Mouse (Mus musculus) CH12.LX (cell line): ENCODE measurements at regions not wholly inside any gene's neighbourhood (a gene's known extent, or its start where the extent isn't known, plus 50 kb on each side); places are given as distances from the start of the nearest gene placed in this dataset.

Experiments
- DNase-seq: peaks from one replicate; pipeline ENCODE4 v3.0.0-alpha.2; 2013; ENCODE audit errors: extremely low read depth
- H3K27ac ChIP-seq: 2 replicates; pipeline ENCODE4 v1.5.1; 2012; ENCODE audit warnings: low read depth, mild to moderate bottlenecking, control low read depth, moderate library complexity; ENCODE audit not compliant: insufficient read depth
- H3K27me3 ChIP-seq: replicated peaks from 2 replicates; pipeline ENCODE3; 2012; ENCODE audit warnings: inconsistent platforms
- H3K36me3 ChIP-seq, 2 experiments: replicated peaks in 1 of 2; 2 replicates each; pipeline versions ENCODE3 to v1.6.1; 2012; ENCODE audit warnings: inconsistent platforms in 1 of 2, low read length in 1 of 2, mild to moderate bottlenecking in 1 of 2, mixed read lengths in 1 of 2, moderate library complexity in 1 of 2; ENCODE audit not compliant: control insufficient read depth in 1 of 2, insufficient read depth in 1 of 2
- H3K4me1 ChIP-seq, 2 experiments: 2 replicates each; pipeline ENCODE4 v1.6.1; 2012; ENCODE audit warnings: inconsistent platforms in 1 of 2, moderate library complexity in 1 of 2; ENCODE audit not compliant: insufficient read depth in 2 of 2, control insufficient read depth in 1 of 2
- H3K4me2 ChIP-seq: 2 replicates; pipeline ENCODE4 v1.6.1; 2012; ENCODE audit warnings: low read depth, mild to moderate bottlenecking, control low read depth; ENCODE audit not compliant: poor library complexity, insufficient read depth, severe bottlenecking
- H3K4me3 ChIP-seq, 3 experiments: fragments of 150-350 bp in 1 of 3; sonication (generic) in 1 of 3; replicated peaks in 1 of 3; 2 replicates each; pipeline versions ENCODE3 to v1.5.1; 2011 to 2012; ENCODE audit warnings: low read depth in 2 of 3, low read length in 2 of 3, mild to moderate bottlenecking in 2 of 3, moderate library complexity in 2 of 3, control low read depth in 1 of 3, improper control_type of control experiment in 1 of 3, inconsistent platforms in 1 of 3, mixed read lengths in 1 of 3; ENCODE audit not compliant: poor library complexity in 1 of 3
- H3K79me2 ChIP-seq: replicated peaks from 2 replicates; pipeline ENCODE4 v1.6.1; 2012; ENCODE audit warnings: mild to moderate bottlenecking, moderate library complexity; ENCODE audit not compliant: control insufficient read depth, poor library complexity, insufficient read depth, severe bottlenecking; ENCODE audit errors: extremely low read depth
- H3K9ac ChIP-seq: 2 replicates; pipeline ENCODE4 v1.6.1; 2012; ENCODE audit warnings: low read depth, mild to moderate bottlenecking, control low read depth, moderate library complexity; ENCODE audit not compliant: insufficient read depth
- H3K9me3 ChIP-seq: replicated peaks from 2 replicates; pipeline ENCODE3; 2012; ENCODE audit warnings: low read length, inconsistent platforms, mixed read lengths
- GABPA ChIP-seq: IDR thresholded peaks from 2 replicates; pipeline ENCODE4 v1.6.1; 2012; ENCODE audit warnings: low read depth, low read length, improper control_type of control experiment, inconsistent platforms; ENCODE audit not compliant: insufficient replicate concordance
- HCFC1 ChIP-seq: IDR thresholded peaks from 2 replicates; pipeline ENCODE4 v1.6.1; 2012; ENCODE audit warnings: low read depth, mild to moderate bottlenecking, inconsistent platforms, low read length, improper control_type of control experiment
- KAT2A ChIP-seq: IDR thresholded peaks from 2 replicates; pipeline ENCODE4 v1.6.1; 2012; ENCODE audit warnings: low read length, improper control_type of control experiment, inconsistent platforms; ENCODE audit not compliant: insufficient replicate concordance
- MAX ChIP-seq: IDR thresholded peaks from 2 replicates; pipeline ENCODE4 v1.6.1; 2011; ENCODE audit warnings: low read length, improper control_type of control experiment
- MAZ ChIP-seq: IDR thresholded peaks from 2 replicates; pipeline ENCODE4 v1.6.1; 2012; ENCODE audit warnings: low read depth, mild to moderate bottlenecking, inconsistent platforms, low read length, improper control_type of control experiment, moderate library complexity
- MEF2A ChIP-seq: IDR thresholded peaks from 2 replicates; pipeline ENCODE4 v1.6.1; 2014; ENCODE audit warnings: low read depth, mild to moderate bottlenecking, inconsistent platforms, low read length, improper control_type of control experiment, borderline replicate concordance
- MXI1 ChIP-seq: IDR thresholded peaks from 2 replicates; pipeline ENCODE4 v1.6.1; 2011; ENCODE audit warnings: mild to moderate bottlenecking, low read depth, low read length, improper control_type of control experiment
- NELFE ChIP-seq: IDR thresholded peaks from 2 replicates; pipeline ENCODE4 v1.6.1; 2011; ENCODE audit warnings: low read depth, low read length, improper control_type of control experiment
- PAX5 ChIP-seq: IDR thresholded peaks from 2 replicates; pipeline ENCODE4 v1.6.1; 2012; ENCODE audit warnings: low read length, inconsistent platforms, mixed read lengths
- POLR2A ChIP-seq: IDR thresholded peaks from 2 replicates; pipeline ENCODE4 v1.6.1; 2011; ENCODE audit warnings: low read depth, mild to moderate bottlenecking, improper control_type of control experiment, low read length
- POLR2AphosphoS2 ChIP-seq: IDR thresholded peaks from 2 replicates; pipeline ENCODE4 v1.6.1; 2011; ENCODE audit warnings: low read depth, low read length, improper control_type of control experiment
- RCOR1 ChIP-seq: conservative IDR thresholded peaks from 2 replicates; pipeline ENCODE4 v1.6.1; 2012; ENCODE audit warnings: low read depth, mild to moderate bottlenecking, inconsistent platforms, low read length, improper control_type of control experiment
- SMC3 ChIP-seq: IDR thresholded peaks from 2 replicates; pipeline ENCODE4 v1.6.1; 2011; ENCODE audit warnings: low read depth, low read length, improper control_type of control experiment
- TCF12 ChIP-seq: IDR thresholded peaks from 2 replicates; pipeline ENCODE4 v1.6.1; 2014; ENCODE audit warnings: low read depth, mild to moderate bottlenecking, inconsistent platforms, low read length, improper control_type of control experiment
- UBTF ChIP-seq: IDR thresholded peaks from 2 replicates; pipeline ENCODE4 v1.6.1; 2012; ENCODE audit warnings: low read depth, mild to moderate bottlenecking, inconsistent platforms, low read length, improper control_type of control experiment, moderate library complexity
- USF1 ChIP-seq: IDR thresholded peaks from 2 replicates; pipeline ENCODE4 v1.6.1; 2014; ENCODE audit warnings: low read depth, mild to moderate bottlenecking, inconsistent platforms, low read length, improper control_type of control experiment
- ZKSCAN1 ChIP-seq: IDR thresholded peaks from 2 replicates; pipeline ENCODE4 v1.6.1; 2012; ENCODE audit warnings: low read depth, inconsistent platforms, low read length, improper control_type of control experiment, borderline replicate concordance
- ZNF384 ChIP-seq: IDR thresholded peaks from 2 replicates; pipeline ENCODE4 v1.6.1; 2012; ENCODE audit warnings: low read depth, low read length, improper control_type of control experiment, inconsistent platforms
- dilution Hi-C: fragments of 300-500 bp; cut with MboI; formaldehyde crosslinking; loops from 2 replicates; pipeline ENCODE4 v1.14.3; 2020; ENCODE audit warnings: low sequenced_read_pairs; ENCODE audit not compliant: extremely low pct_unique_long_range_greater_than_20kb, extremely low pct_ligation_motif_present
- in situ Hi-C: fragments of 300-500 bp; cut with MboI; formaldehyde crosslinking; loops from 3 replicates; pipeline ENCODE4 v1.14.3; 2019; ENCODE audit warnings: low sequenced_read_pairs, low pct_ligation_motif_present, low pct_unique_long_range_greater_than_20kb, mixed read lengths

GRCm38 (mm10) chr16:90619565-90620311, 107.5 kb downstream of the Mis18a start:
- Histone ChIP-seq H3K79me2 (no peaks in the 10 kb centered on the region), H3K4me2 (no peak overlapping the region), H3K27me3 (peaks cover 11% of the 10 kb centered on the region), H3K4me3 (no peak overlapping the region), H3K36me3 (no peaks in the 10 kb centered on the region), H3K4me1 (no peaks in the 10 kb centered on the region), H3K9ac (no peak overlapping the region), H3K27ac (no peak overlapping the region), H3K9me3 (peaks cover 33% of the 10 kb centered on the region)
- no peak for DNase-seq
- dilution Hi-C loops (no loop called here), in situ Hi-C loops (no loop called here)
- TF ChIP-seq TCF12 = no peak
- TF ChIP-seq SMC3 = no peak
- TF ChIP-seq ZNF384 = no peak
- no peak for TF ChIP-seq USF1
- no peak for TF ChIP-seq HCFC1
- no peak for TF ChIP-seq ZKSCAN1
- no peak for TF ChIP-seq UBTF
- TF ChIP-seq MAZ = no peak
- TF ChIP-seq POLR2A = no peak
- no peak for TF ChIP-seq NELFE
- no peak for TF ChIP-seq KAT2A
- TF ChIP-seq PAX5 = no peak
- TF ChIP-seq MEF2A = no peak
- TF ChIP-seq GABPA = no peak
- TF ChIP-seq MXI1 = no peak

GRCm38 (mm10) chr16:90615791-90616190, 111.4 kb downstream of the Mis18a start:
- peaks cover 20% of the 10 kb centered on the region for H3K27me3 ChIP-seq
- no peak for DNase-seq
- no peaks in the 10 kb centered on the region for H3K36me3 ChIP-seq
- H3K79me2 ChIP-seq = no peaks in the 10 kb centered on the region
- no peaks in the 10 kb centered on the region for H3K4me1 ChIP-seq
- dilution Hi-C loops = no loop called here
- H3K27ac ChIP-seq = no peak overlapping the region
- H3K4me2 ChIP-seq = no peak overlapping the region
- H3K4me3 ChIP-seq = no peak overlapping the region
- no peak overlapping the region for H3K9ac ChIP-seq
- peaks cover 26% of the 10 kb centered on the region for H3K9me3 ChIP-seq
- in situ Hi-C loops = no loop called here
- TF ChIP-seq MAX (no peak), POLR2AphosphoS2 (no peak), RCOR1 (no peak)
